Mouse (Mus musculus) T-cell, adult 2 months (primary cell): ENCODE data around the gene BC029722.

Experiments
- DNase-seq: peaks from one replicate; pipeline ENCODE4 v3.0.0; 2022; ENCODE audit warnings: low spot score

BC029722 gene

GRCm38 (mm10) chr2:155818596-155819391, 432 bp downstream of the BC029722 start:
- peak; percentile 96 for DNase-seq

GRCm38 (mm10) chr2:155817301-155818245, 1.7 kb downstream of the BC029722 start:
- no peak for DNase-seq

- DNase-seq: no peak
These were observed 3.0 kb downstream of the BC029722 start for GRCm38 (mm10) chr2:155816179-155816578.

GRCm38 (mm10) chr2:155814829-155815228, 4.4 kb downstream of the BC029722 start:
- no peak for DNase-seq

- no peak for DNase-seq
These were observed 6.6 kb downstream of the BC029722 start for GRCm38 (mm10) chr2:155812637-155813036.

GRCm38 (mm10) chr2:155811821-155812396, 7.3 kb downstream of the BC029722 start:
- DNase-seq: peak; percentile 79

GRCm38 (mm10) chr2:155809620-155810019, 9.6 kb downstream of the BC029722 start:
- DNase-seq: no peak

GRCm38 (mm10) chr2:155807408-155807807, 11.8 kb downstream of the BC029722 start:
- DNase-seq: no peak

GRCm38 (mm10) chr2:155806548-155806947, 12.7 kb downstream of the BC029722 start:
- DNase-seq: no peak

- no peak for DNase-seq
These were observed 13.3 kb downstream of the BC029722 start for GRCm38 (mm10) chr2:155805925-155806255.

- DNase-seq: no peak
These were observed 13.8 kb downstream of the BC029722 start for GRCm38 (mm10) chr2:155805231-155805924.

- no peak for DNase-seq
These were observed 15.2 kb downstream of the BC029722 start for GRCm38 (mm10) chr2:155804053-155804452.

GRCm38 (mm10) chr2:155802761-155803160, 16.5 kb downstream of the BC029722 start:
- no peak for DNase-seq

- no peak for DNase-seq
These were observed 20.6 kb downstream of the BC029722 start for GRCm38 (mm10) chr2:155798613-155799012.

GRCm38 (mm10) chr2:155794674-155795445, 24.4 kb downstream of the BC029722 start:
- no peak for DNase-seq

- DNase-seq: no peak
These were observed 26.3 kb downstream of the BC029722 start for GRCm38 (mm10) chr2:155792899-155793298.

GRCm38 (mm10) chr2:155787949-155788931, 31.0 kb downstream of the BC029722 start:
- DNase-seq: no peak

- DNase-seq: no peak
These were observed 32.3 kb downstream of the BC029722 start for GRCm38 (mm10) chr2:155786905-155787304.

- DNase-seq: no peak
These were observed 34.7 kb downstream of the BC029722 start for GRCm38 (mm10) chr2:155784534-155784933.

GRCm38 (mm10) chr2:155779506-155779905, 39.7 kb downstream of the BC029722 start:
- DNase-seq: no peak
